Mouse (Mus musculus) right cerebral cortex, adult 2 months (tissue): Measurements from ENCODE around the gene Tdg.

Experiments used
- DNase-seq, 2 experiments: peaks; one replicate each; pipeline ENCODE4 v3.0.0; 2021 to 2022; ENCODE audit warnings: low spot score in 2 of 2

Gene Tdg

GRCm38 (mm10) chr10:82662267-82662990 lies 32.8 kb downstream of the Tdg start:
- peak; percentile 49 to 55 for DNase-seq

- no peak for DNase-seq
Measured at GRCm38 (mm10) chr10:82663289-82663688, 33.7 kb downstream of the Tdg start.

GRCm38 (mm10) chr10:82665951-82666350 lies 36.3 kb downstream of the Tdg start:
- DNase-seq = no peak

GRCm38 (mm10) chr10:82666436-82667234 lies 37.0 kb downstream of the Tdg start:
- peak; percentile 93 to 97 for DNase-seq

- DNase-seq = no peak
Measured at GRCm38 (mm10) chr10:82670205-82670604, 40.6 kb downstream of the Tdg start.

GRCm38 (mm10) chr10:82676949-82677348 lies 47.3 kb downstream of the Tdg start:
- DNase-seq = no peak

- peak; percentile 74 to 77 for DNase-seq
Measured at GRCm38 (mm10) chr10:82680769-82681168, 51.1 kb downstream of the Tdg start.

- DNase-seq = peak; percentile 44 to 48
Measured at GRCm38 (mm10) chr10:82681639-82682038, 52.0 kb downstream of the Tdg start.

GRCm38 (mm10) chr10:82685440-82685839 lies 55.8 kb downstream of the Tdg start:
- DNase-seq = no peak

GRCm38 (mm10) chr10:82689681-82690211 lies 60.1 kb downstream of the Tdg start:
- peak; percentile 40 to 47 for DNase-seq

- DNase-seq = peak; percentile 67 to 68
Measured at GRCm38 (mm10) chr10:82690494-82690893, 60.9 kb downstream of the Tdg start, which contains the start of gene Glt8d2. Gene Glt8d2, minus strand, starts transcription at chr10:82690650.

GRCm38 (mm10) chr10:82695956-82696355 lies 66.3 kb downstream of the Tdg start, which contains the start of gene Hcfc2:
Gene Hcfc2, plus strand, starts transcription at chr10:82696160.
- DNase-seq = no peak

GRCm38 (mm10) chr10:82696453-82697079 lies 66.9 kb downstream of the Tdg start:
- DNase-seq = no peak

- DNase-seq = no peak
Measured at GRCm38 (mm10) chr10:82697305-82697898, 67.8 kb downstream of the Tdg start.

- peak; percentile 89 to 90 for DNase-seq
Measured at GRCm38 (mm10) chr10:82698712-82699261, 69.2 kb downstream of the Tdg start.

- no peak for DNase-seq
Measured at GRCm38 (mm10) chr10:82699296-82699941, 69.8 kb downstream of the Tdg start.
